Mouse (Mus musculus) Patski (cell line): ENCODE results near the gene Sync. TPM values are rescaled to one million over a fixed set of nuclear protein-coding genes. Genes with fewer than 3 reads are reported as not detected.

ENCODE experiments used
- ATAC-seq: fragments of 100-300 bp; one replicate; pipeline ENCODE4 v1.8.0; 2021
- CTCF ChIA-PET: fragments of 350-600 bp; sonication (Branson Sonifier 250); formaldehyde crosslinking; loops from one replicate; lab custom pipeline; 2022; ENCODE audit warnings: inconsistent platforms; lab: Charles Lee
- POLR2A ChIA-PET: fragments of 350-600 bp; sonication (Branson Sonifier 250); formaldehyde crosslinking; loops from one replicate; lab custom pipeline; 2022; ENCODE audit warnings: antibody characterized with exemption, inconsistent platforms; lab: Charles Lee
- DNase-seq: peaks from one replicate; pipeline ENCODE4 v3.0.0-alpha.2; 2011; ENCODE audit warnings: low read depth, low spot score
- H3K27me3 ChIP-seq: fragments of 371-371 bp; one replicate; pipeline ENCODE4 v1.5.1; 2021
- CTCF ChIP-seq: fragments of 100-300 bp; IDR thresholded peaks from one replicate; pipeline ENCODE4 v1.5.1; 2021
- in situ Hi-C: fragments of 300-500 bp; cut with MboI; formaldehyde crosslinking; loops from 3 replicates; pipeline ENCODE4 v1.11.1; 2018; ENCODE audit warnings: low pct_unique_long_range_greater_than_20kb, mixed read lengths
- polyA plus RNA-seq: library from polyadenylated mRNA; unstranded; gene quantifications from one replicate; pipeline ENCODE4 v1.2.3, GENCODE M21; 2021

The Sync gene
- 4.9 TPM for polyA plus RNA-seq

DNA sequence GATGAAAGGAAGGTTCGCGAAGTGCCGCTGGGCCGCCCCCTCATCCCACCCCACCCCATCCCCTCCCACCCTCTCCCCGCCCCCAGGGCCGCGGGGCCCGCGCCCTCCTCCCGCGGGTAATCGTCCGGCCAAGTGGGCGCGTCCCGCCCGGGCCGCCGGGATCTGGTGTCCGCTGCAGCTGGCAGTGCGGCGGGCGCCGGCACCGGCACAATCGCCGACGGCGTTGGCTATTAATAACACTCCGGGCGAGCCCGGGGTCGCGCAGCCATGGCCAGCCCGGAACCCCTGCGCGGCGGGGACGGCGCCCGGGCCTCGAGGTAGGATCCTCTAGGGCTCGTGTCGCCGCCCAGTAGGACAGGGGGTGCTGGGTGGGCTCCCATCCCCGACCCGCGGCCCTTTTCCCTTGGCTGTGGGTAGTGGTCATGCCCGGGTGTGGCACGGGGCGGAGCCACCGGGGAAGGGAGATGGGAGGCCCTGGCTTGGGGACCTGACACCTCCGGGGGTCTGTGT, at the start of gene Sync:
Sync (plus strand) TSS at position 146 of the 510 bp plus-strand sequence.
- ChIA-PET CTCF (no interaction called here), POLR2A (interaction anchor here (0.6 kb wide), 2 partner anchors 11 to 321 kb away, joined by 3 to 5 read pairs; no protein-coding TSS in a partner anchor)
- in situ Hi-C loops, result no loop called here
- ATAC-seq, result peak; percentile 38
- DNase-seq, result no peak
- no peaks in the 10 kb centered on the region for H3K27me3 ChIP-seq
- no peak for TF ChIP-seq CTCF

GRCm38 (mm10) chr4:129237843-129238441, 49.5 kb upstream of the Sync start:
- in situ Hi-C loops, result no loop called here
- H3K27me3 ChIP-seq, result no peaks in the 10 kb centered on the region
- TF ChIP-seq CTCF, result no peak
- peak; percentile 36 for ATAC-seq
- ChIA-PET CTCF (no interaction called here), POLR2A (no interaction called here)
- DNase-seq, result no peak

GRCm38 (mm10) chr4:129238579-129239016, 48.8 kb upstream of the Sync start:
- DNase-seq (no peak), ATAC-seq (no peak)
- no peak for TF ChIP-seq CTCF
- POLR2A ChIA-PET, result interaction anchor here (1.0 kb wide), 1 partner anchor 8 kb away, joined by 3 read pairs; no protein-coding TSS in a partner anchor
- CTCF ChIA-PET, result no interaction called here
- no peaks in the 10 kb centered on the region for H3K27me3 ChIP-seq
- in situ Hi-C loops, result no loop called here

GRCm38 (mm10) chr4:129239075-129239474, 48.3 kb upstream of the Sync start:
- ATAC-seq (peak; percentile 52), DNase-seq (no peak)
- ChIA-PET CTCF (no interaction called here), POLR2A (interaction anchor here (1.0 kb wide), 1 partner anchor 8 kb away, joined by 3 read pairs; no protein-coding TSS in a partner anchor)
- in situ Hi-C loops, result no loop called here
- no peak for TF ChIP-seq CTCF
- no peaks in the 10 kb centered on the region for H3K27me3 ChIP-seq

GRCm38 (mm10) chr4:129241898-129242297, 45.5 kb upstream of the Sync start:
- TF ChIP-seq CTCF, result no peak
- POLR2A ChIA-PET, result interaction anchor here (0.8 kb wide), 1 partner anchor 28 kb away, joined by 3 read pairs; no protein-coding TSS in a partner anchor
- CTCF ChIA-PET, result no interaction called here
- no peaks in the 10 kb centered on the region for H3K27me3 ChIP-seq
- DNase-seq (no peak), ATAC-seq (no peak)
- in situ Hi-C loops, result no loop called here

DNA sequence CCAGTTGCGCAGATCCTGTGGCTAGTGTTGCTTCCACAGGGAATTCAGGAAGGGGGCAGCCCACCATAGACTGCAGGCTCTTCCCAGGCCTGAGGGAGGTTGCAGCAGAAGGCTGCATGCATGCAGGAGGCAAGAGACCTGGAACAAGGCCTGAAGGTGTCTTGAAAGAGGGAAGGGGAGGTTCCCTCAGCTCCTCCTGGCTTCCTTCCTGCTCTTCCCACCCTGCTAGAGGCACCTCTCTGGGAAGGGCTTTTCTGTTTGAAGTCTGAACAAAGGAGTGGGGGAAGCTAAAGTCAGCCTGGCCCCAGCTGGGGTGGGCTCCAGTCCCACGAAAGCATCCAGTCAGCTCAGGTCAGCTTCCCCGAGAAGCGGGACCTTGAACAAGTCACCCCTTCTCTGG, 45.1 kb upstream of the Sync start:
- TF ChIP-seq CTCF, result no peak
- DNase-seq (no peak), ATAC-seq (no peak)
- ChIA-PET CTCF (no interaction called here), POLR2A (interaction anchor here (0.8 to 1.4 kb wide), 2 partner anchors 21 to 28 kb away, joined by 3 read pairs; no protein-coding TSS in a partner anchor)
- no peaks in the 10 kb centered on the region for H3K27me3 ChIP-seq
- in situ Hi-C loops, result no loop called here

DNA sequence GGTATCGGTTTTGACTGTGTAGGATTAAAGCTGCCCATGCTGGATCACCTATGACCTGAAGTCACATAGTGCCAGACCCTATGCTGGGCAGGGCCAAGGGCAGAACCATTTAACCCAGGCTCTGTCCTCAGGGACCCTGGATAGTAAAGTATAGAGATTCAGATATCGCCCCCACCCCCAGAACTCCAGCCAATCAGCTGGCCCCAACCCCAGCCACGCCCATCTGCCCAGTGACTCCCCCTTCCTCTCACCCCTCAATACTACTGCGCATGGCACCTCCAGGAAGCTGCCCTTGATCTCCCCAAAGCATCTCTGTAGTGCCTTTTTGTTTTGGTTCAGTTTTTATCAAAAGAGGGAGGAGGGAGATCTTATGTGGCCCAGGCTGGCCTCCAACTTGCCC, 44.7 kb upstream of the Sync start:
- ATAC-seq (no peak), DNase-seq (no peak)
- ChIA-PET CTCF (no interaction called here), POLR2A (interaction anchor here (0.8 to 1.4 kb wide), 2 partner anchors 21 to 29 kb away, joined by 3 read pairs; no protein-coding TSS in a partner anchor)
- in situ Hi-C loops, result no loop called here
- TF ChIP-seq CTCF, result no peak
- no peaks in the 10 kb centered on the region for H3K27me3 ChIP-seq

- in situ Hi-C loops, result no loop called here
- no peak for TF ChIP-seq CTCF
Observed at GRCm38 (mm10) chr4:129244802-129245201, 42.6 kb upstream of the Sync start.

GRCm38 (mm10) chr4:129246360-129247301, 40.8 kb upstream of the Sync start:
- no peak for ATAC-seq
- CTCF ChIA-PET, result no interaction called here

More at GRCm38 (mm10) chr4:129244802-129245201, 42.6 kb upstream of the Sync start:
- H3K27me3 ChIP-seq, result no peaks in the 10 kb centered on the region
- no peak for DNase-seq
- ATAC-seq, result no peak
- CTCF ChIA-PET, result no interaction called here
- POLR2A ChIA-PET, result interaction anchor here (1.4 kb wide), 1 partner anchor 16 kb away, joined by 3 read pairs; the partner anchor contains the start of gene C77080

More at GRCm38 (mm10) chr4:129246360-129247301, 40.8 kb upstream of the Sync start:
- no peaks in the 10 kb centered on the region for H3K27me3 ChIP-seq
- POLR2A ChIA-PET, result interaction anchor here (0.8 to 1.4 kb wide), 3 partner anchors 7 to 14 kb away, joined by 3 read pairs; partner anchors contain the start of gene C77080
- in situ Hi-C loops, result no loop called here
- no peak for DNase-seq
- TF ChIP-seq CTCF, result no peak
